Mouse (Mus musculus) left cerebral cortex, adult 2 months (tissue): ENCODE data around the gene Taf8. TPM values are rescaled to one million over a fixed set of nuclear protein-coding genes. Genes with fewer than 3 reads are reported as not detected.

Experiments
- DNase-seq, 2 experiments: peaks; one replicate each; pipeline ENCODE4 v3.0.0; 2021 to 2022; ENCODE audit warnings: low spot score in 2 of 2, mixed read lengths in 1 of 2; ENCODE audit errors: extremely low spot score in 1 of 2
- H3K27ac ChIP-seq: fragments of 200-600 bp; 2 replicates; pipeline ENCODE4 v1.8.1; 2022
- H3K4me3 ChIP-seq: fragments of 200-600 bp; 2 replicates; pipeline ENCODE4 v1.8.1; 2022
- CTCF ChIP-seq: fragments of 200-600 bp; IDR thresholded peaks from 2 replicates; pipeline ENCODE4 v1.8.1; 2022; ENCODE audit warnings: antibody characterized with exemption, mild to moderate bottlenecking, moderate library complexity
- intact Hi-C: fragments of 180-260 bp; cut with DNase I; formaldehyde crosslinking; loops from one replicate; pipeline ENCODE4 v1.15.1; 2025
- total RNA-seq, 2 experiments: library from RNA; stranded (reverse); gene quantifications; 2 replicates each; pipeline ENCODE4 v1.2.3; 2021

Taf8 gene
- total RNA-seq, 2 experiments from 2014 or later: 17.3 to 22.0 TPM

DNA sequence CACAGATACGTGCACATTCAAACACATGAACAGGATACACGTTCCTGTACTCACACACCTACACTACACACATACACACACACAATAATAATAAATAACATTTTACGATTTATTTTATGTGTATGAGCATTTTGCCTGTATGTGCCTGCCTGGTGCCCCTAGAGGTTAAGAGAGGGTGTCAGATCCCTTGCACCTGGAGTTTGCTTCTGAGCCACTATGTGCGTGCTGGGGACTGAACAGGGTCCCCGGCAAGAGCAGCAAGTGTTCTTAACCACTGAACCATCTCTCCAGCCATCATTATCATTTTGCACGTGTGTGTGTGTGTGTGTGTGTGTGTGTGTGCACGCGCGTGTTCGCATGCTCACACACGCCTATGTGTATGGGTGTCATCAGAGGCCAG is 27.5 kb upstream of the Taf8 start:
- DNase-seq: no peak
- Histone ChIP-seq H3K4me3 (no peak overlapping the region), H3K27ac (no peak overlapping the region)
- intact Hi-C loops: no loop called here
- TF ChIP-seq CTCF: no peak

DNA sequence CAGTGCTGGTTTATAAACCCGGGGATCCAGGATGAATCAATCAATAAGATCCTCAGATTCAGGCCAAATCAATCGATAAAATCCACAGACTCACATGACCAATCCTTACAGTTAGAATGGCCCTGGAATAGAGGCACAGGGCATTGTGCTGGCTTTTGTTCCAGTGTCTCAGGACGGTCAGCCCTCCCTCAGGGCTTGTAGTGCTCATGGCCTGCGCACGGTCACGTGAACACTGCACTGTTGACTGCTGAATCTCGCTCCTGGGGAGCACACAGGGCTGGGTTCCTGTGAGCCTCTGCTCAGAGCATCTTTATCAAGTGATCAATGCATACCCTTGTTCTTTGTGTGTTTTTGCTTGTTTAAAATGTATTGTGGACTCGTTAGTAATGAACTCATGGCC is 26.8 kb upstream of the Taf8 start:
- DNase-seq: no peak
- no peak for TF ChIP-seq CTCF
- no peak overlapping the region for H3K27ac ChIP-seq
- intact Hi-C loops: no loop called here
- no peak overlapping the region for H3K4me3 ChIP-seq

DNA sequence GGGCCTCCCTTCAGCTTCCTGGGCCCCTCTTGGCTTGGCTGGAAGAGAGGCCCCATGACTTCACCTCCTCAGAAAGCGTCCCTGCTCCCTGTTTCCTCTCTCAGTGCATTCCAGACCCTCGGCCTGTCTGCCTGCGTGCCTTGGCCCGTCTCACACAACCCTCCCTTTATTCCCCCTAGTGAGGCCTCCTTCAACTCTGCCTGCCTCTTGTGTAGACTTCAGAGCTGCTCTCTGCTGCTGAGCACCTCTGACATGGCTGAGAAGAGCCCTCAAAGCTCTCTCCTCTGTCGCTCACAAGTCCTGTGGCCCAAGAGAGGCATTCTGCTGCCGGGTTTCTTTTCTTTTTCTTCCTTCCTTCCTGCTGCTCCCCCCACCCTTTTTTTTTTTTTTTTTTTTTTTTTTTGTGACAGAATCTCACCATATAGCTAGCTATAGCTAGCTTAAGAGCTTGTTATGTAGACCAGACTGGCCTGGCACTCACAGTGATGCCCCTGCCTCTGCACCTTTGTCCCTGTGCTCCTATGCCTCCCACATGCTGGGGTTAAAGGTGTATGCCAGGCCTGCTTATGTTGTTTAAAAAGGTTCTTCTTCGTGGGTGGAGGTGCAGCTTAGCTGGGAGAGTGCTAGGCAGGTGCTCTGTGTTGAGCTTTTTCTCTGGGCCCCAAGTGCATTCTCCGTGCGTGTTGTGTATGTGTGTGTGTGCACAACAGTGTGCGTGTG is 25.6 kb upstream of the Taf8 start:
- DNase-seq: no peak
- no peak for TF ChIP-seq CTCF
- Histone ChIP-seq H3K27ac (no peak overlapping the region), H3K4me3 (no peak overlapping the region)
- intact Hi-C loops: no loop called here

DNA sequence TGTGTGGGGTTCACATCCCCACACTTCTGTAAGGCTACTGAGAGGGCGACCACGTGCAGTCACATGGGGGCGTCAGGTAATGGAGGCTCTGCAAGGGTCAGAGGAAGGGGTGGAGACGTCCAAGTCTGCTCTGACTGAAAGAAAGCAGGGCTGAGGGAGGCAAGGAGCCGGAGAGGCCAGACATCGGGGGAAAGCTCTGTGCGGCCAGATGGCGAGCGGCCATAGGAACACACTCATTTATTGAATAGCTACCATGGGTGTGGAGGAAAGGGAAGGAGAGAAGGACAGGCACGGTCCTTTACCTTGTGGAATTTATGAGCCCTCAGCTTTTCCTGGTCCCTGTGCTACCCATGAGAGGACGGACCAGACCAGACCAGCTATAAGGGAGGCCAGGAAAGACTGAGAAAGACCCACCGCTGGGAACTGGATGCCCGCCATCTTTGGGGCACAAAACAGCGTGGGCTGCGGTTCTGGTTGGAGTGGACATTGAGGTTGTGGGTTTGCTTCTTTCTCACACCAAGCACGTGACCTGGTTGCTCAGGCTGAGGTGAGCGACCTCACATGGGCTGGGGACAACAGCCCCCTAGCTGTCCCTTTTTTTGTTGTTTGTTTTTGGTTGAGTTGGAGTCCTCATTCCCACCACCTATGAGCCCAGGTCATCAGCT is 24.9 kb upstream of the Taf8 start:
- Histone ChIP-seq H3K27ac (no peak overlapping the region), H3K4me3 (no peak overlapping the region)
- TF ChIP-seq CTCF: no peak
- DNase-seq: no peak
- intact Hi-C loops: no loop called here

DNA sequence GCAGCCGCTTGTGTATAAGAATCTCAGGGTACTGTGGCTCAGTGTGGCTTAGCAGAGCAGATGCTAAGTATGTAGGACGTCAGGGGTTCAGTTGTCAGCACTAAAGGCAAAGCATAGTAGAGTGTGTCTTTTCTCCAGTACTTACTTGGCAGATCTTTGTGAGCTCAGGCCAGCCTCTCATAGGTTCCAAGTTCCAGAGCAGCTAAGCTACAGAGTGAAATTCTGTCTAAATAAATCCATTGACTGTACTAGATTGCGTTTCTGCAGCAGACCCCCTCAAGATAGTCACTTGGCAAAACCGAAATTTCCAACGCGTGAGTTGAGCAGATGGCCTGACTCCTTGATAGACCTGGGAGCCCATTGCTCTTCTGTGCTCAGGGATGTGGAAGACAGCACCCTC is 22.9 kb upstream of the Taf8 start:
- no peak for TF ChIP-seq CTCF
- Histone ChIP-seq H3K27ac (no peak overlapping the region), H3K4me3 (no peak overlapping the region)
- intact Hi-C loops: no loop called here
- no peak for DNase-seq

DNA sequence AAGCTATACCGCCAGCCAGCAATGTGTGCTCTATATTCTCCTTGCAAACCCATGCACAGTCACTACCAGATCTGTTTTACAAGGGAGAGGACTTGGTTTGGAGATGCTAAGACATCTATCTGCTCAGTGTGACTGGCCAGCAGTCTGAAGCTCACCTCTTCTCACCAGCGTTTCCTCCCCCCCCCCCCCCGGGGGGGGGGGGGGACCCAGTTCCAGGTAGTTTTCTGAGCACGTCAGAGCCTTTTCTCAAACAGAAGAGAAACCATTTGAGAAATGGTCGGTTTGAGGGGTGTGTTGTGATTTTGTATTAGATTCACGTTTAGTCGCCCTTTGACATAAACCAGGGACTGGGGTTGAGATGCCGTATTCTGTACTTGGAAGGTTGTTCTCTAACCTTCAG is 22.0 kb upstream of the Taf8 start:
- intact Hi-C loops: no loop called here
- no peak for TF ChIP-seq CTCF
- DNase-seq: no peak
- no peak overlapping the region for H3K4me3 ChIP-seq
- no peak overlapping the region for H3K27ac ChIP-seq

DNA sequence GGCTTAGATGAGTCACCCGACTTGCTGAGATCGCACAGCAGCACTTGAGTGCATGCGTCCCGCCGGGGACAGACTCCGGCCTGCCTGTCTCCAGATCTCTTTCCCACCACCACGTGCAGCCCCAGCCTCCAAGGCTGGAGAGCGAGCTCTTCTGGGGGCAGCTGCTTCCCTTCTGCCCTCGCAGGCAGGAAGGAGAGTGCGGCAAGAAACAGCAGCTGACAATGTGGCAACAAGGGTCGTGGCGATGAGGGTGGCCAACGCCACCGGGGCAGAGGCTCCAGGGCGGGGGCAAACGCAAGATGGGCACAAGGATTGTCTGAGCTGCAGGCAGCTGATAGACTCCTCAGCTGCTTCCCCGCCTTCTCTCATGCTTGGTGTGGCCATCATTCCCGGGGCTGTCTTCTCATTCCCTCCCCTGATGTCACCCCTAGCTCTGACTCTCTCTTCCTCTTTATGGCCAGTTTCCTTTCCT is 21.2 kb upstream of the Taf8 start:
- no peak for TF ChIP-seq CTCF
- intact Hi-C loops: no loop called here
- no peak for DNase-seq
- no peak overlapping the region for H3K4me3 ChIP-seq
- H3K27ac ChIP-seq: peak overlapping the region; percentile 2; the same call in 1 of the 2 replicates

DNA sequence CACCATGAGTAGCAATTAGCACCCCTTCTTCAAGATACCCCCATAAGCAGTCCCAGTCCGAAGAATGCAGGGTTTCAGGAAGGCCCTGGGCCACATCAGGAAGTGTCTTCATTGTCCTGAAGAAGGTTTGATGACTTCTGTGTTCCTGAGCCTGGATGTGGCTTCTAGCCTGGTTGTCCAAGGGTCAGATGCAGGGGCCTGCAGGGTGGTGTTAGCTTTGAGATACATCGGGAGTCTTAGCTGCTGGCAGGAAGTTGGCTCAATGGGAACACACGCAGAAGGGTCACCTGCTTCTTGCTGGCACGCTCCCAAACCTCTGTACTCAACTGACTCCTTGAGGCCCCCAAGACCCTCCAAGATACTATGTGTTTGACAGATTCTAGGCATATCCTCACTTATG is 20.4 kb upstream of the Taf8 start:
- intact Hi-C loops: no loop called here
- TF ChIP-seq CTCF: no peak
- Histone ChIP-seq H3K4me3 (no peak overlapping the region), H3K27ac (no peak overlapping the region)
- no peak for DNase-seq

DNA sequence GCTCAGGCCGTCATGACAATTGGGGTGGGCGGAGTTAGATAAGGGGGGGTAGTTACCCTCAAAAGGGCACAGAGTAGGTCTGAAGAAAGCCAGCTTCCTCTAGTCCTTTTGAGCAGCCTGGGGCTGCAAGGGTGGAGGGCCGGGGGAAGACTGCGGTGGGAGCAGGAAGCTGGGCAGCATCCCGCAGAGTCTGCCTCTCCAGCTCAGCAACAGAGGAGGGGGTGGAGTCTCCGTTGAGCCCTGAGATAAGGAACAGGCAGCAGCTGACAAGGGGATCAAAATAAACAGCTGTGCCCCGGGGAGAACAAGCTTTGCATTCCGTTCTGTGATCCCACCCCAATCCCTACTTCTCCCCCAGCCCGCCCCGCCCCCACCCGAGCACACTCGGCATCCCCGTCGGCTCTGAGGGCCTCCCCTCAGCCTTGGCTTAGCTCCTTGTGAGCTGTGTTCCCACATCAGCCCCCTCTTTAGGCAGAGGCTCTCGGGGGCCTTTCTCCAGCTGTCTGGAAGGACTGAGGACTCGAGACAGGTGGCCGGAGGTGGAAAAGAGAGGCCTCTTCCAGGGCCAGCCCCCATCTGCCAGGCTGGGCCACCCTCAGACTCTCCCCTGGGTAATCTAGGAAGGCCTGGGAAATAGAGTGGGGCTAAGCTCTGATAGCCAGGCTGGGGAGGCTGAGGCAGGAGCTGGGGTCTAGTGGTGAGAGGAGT is 19.6 kb upstream of the Taf8 start:
- Histone ChIP-seq H3K4me3 (peak overlapping the region; percentile 24), H3K27ac (peak overlapping the region; percentile 76)
- TF ChIP-seq CTCF: no peak
- DNase-seq: no peak
- intact Hi-C loops: no loop called here

DNA sequence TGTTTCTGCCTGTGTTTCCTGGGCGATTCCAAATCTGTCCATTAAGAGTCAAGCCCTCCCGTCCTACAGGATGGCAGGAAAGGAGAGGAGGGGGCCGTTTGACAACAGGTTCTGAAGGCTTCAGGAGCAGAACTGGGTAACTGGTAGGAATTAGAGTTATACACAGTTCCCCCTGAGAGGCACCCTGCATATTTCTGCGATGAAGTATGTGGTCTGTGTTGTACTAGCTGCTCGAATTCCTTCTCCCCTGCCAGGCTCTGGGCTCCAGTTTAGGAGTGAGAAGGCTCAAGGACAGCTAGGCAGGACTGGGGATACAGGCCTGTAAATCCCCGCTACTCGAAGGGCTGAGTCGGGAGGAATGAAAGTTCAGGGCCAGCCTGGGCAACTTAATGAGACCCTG is 16.1 kb upstream of the Taf8 start:
- Histone ChIP-seq H3K27ac (no peak overlapping the region), H3K4me3 (no peak overlapping the region)
- intact Hi-C loops: no loop called here
- no peak for DNase-seq
- no peak for TF ChIP-seq CTCF

DNA sequence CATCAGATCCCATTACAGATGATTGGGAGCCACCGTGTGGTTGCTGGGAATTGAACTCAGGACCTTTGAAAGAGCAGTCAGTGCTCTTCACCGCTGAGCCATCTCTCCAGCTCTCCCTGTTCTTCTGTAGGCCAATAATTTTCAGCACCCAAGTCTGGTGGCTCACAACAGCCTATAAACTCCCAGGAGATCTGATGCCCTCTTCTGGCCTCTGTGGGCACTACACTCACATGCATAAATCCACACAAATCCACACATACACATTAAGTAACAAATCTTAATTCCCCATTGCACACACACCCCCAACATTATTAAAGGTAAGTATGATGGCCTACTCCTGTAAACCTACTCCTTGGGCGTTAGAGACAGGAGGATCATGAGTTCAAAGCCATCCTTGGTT is 14.1 kb upstream of the Taf8 start:
- intact Hi-C loops: no loop called here

DNA sequence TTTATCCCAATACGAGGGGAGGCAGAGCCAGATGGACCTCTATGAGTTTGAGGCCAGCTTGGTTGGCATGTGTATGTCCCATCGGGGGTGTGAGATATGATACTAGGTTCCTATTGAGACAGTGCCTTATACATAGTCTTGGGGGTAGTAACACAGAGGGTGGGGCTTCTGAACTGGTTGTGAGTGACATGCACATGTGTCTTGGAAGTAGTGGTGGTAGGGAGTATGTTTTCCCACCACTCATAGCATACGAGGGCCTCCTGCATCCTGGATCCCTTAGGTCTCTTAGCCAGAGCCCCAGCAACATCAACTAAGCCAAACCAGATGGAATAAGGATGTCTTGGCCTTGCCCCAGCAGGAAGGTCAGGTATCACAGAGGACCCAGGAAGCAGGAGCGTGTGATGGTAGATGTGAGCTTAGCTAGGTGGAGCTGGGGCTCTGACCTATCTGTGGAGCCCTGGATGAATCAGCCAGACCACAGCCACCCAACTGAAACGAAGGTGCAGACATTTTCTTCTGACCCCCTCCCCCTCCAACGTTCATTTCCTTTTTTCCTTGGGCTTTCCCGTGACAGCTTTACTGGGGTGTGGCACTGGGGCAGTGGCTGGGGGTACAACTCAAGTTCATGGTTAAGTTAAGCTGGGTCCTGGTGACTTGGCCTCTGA is 13.2 kb upstream of the Taf8 start:
- Histone ChIP-seq H3K27ac (no peak overlapping the region), H3K4me3 (no peak overlapping the region)
- DNase-seq: no peak
- intact Hi-C loops: no loop called here
- TF ChIP-seq CTCF: no peak

More for the DNA sequence above, 14.1 kb upstream of the Taf8 start:
- DNase-seq: no peak
- H3K4me3 ChIP-seq: no peak overlapping the region
- TF ChIP-seq CTCF: no peak; the same call in 1 of the 2 replicates
- H3K27ac ChIP-seq: no peak overlapping the region
